Mouse (Mus musculus) heart, embryonic 11.5 days (tissue): ENCODE measurements around the gene Cfap74. TPM values are rescaled to one million over a fixed set of nuclear protein-coding genes. Genes with fewer than 3 reads are reported as not detected.

Source experiments
- ATAC-seq: fragments of 200-750 bp; cut with Nextera tagmentation; replicated peaks from 2 replicates; pipeline ENCODE4 v1.8.0; 2017; ENCODE audit warnings: moderate library complexity; ENCODE audit not compliant: insufficient number of reproducible peaks, low FRiP score, low TSS enrichment
- H3K27ac ChIP-seq: fragments of 300-500 bp; sonication (generic); 2 replicates; pipeline ENCODE4 v1.5.1; 2014; ENCODE audit warnings: mild to moderate bottlenecking, low read depth, low read length
- H3K27me3 ChIP-seq: fragments of 300-500 bp; sonication (generic); 2 replicates; pipeline ENCODE4 v1.6.1; 2014; ENCODE audit warnings: mild to moderate bottlenecking, low read length, mixed read lengths; ENCODE audit not compliant: control insufficient read depth, insufficient read depth
- H3K36me3 ChIP-seq: fragments of 300-500 bp; sonication (generic); 2 replicates; pipeline ENCODE4 v1.6.1; 2014; ENCODE audit warnings: mild to moderate bottlenecking, low read length, moderate library complexity, mixed read lengths; ENCODE audit not compliant: control insufficient read depth, insufficient read depth
- H3K4me1 ChIP-seq: fragments of 300-500 bp; sonication (generic); 2 replicates; pipeline ENCODE4 v1.6.1; 2014; ENCODE audit warnings: low read length; ENCODE audit not compliant: control insufficient read depth, insufficient read depth
- H3K4me2 ChIP-seq: fragments of 300-500 bp; sonication (generic); 2 replicates; pipeline ENCODE4 v1.6.1; 2014; ENCODE audit warnings: mild to moderate bottlenecking, moderate library complexity
- H3K4me3 ChIP-seq: fragments of 300-500 bp; sonication (generic); 2 replicates; pipeline ENCODE4 v1.5.1; 2014; ENCODE audit warnings: low read depth, low read length
- H3K9ac ChIP-seq: fragments of 300-500 bp; sonication (generic); 2 replicates; pipeline ENCODE4 v1.6.1; 2014; ENCODE audit warnings: mild to moderate bottlenecking, low read depth, low read length, moderate library complexity
- H3K9me3 ChIP-seq: fragments of 300-500 bp; sonication (generic); replicated peaks from 2 replicates; pipeline ENCODE4 v1.6.1; 2016; ENCODE audit warnings: low read length; ENCODE audit not compliant: control insufficient read depth
- WGBS: fragments of 180-500 bp; shearing (Covaris S2); extraction: QIAGEN DNeasy Blood & Tissue Kit; methylation state at CpG from one replicate; pipeline ENCODE4 v1.1.7; 2014; ENCODE audit not compliant: insufficient replicate concordance; 5-methylcytosine and 5-hydroxymethylcytosine counted together
- polyA plus RNA-seq: library from polyadenylated mRNA; unstranded; fragments of >200 nt; fragmentation: Nextera tagmentation; extraction: Ambion mirVana; gene quantifications from 2 replicates; pipeline ENCODE4 v1.2.1, GENCODE M21; 2014

Cfap74 gene
- polyA plus RNA-seq, result 1.6 and 1.8 TPM in 2 replicates

- no peak within 1 kb of the TSS; the same call in 1 of the 2 replicates for H3K9ac ChIP-seq
- ATAC-seq, result peak; percentile 81
- peak within 1 kb of the TSS; percentile 69 for H3K4me2 ChIP-seq
- H3K27me3 ChIP-seq, result no peaks in the 10 kb centered on the region
- H3K4me3 ChIP-seq, result peak within 1 kb of the TSS; percentile 41
- under 1% methylated on average over 35 of the region's 35 CpGs for WGBS
- no peaks in the 10 kb centered on the region for H3K36me3 ChIP-seq
- no peak within 1 kb of the TSS for H3K27ac ChIP-seq
- no peaks in the 10 kb centered on the region for H3K9me3 ChIP-seq
- H3K4me1 ChIP-seq, result 0 out of 2 replicates have a peak, but pooled peaks cover 4% of the 10 kb centered on the region
Observed at GRCm38 (mm10) chr4:155409058-155409776, at the start of gene Cfap74. Gene Cfap74, plus strand, starts transcription at chr4:155409190.

- no peak overlapping the region; the same call in 1 of the 2 replicates for H3K4me2 ChIP-seq
- H3K36me3 ChIP-seq, result no peaks in the 10 kb centered on the region
- 30% methylated on average over 12 of the region's 12 CpGs for WGBS
- H3K27ac ChIP-seq, result no peak overlapping the region
- H3K9me3 ChIP-seq, result no peaks in the 10 kb centered on the region
- H3K27me3 ChIP-seq, result peaks cover 42% of the 10 kb centered on the region
- H3K4me3 ChIP-seq, result no peak overlapping the region
- H3K9ac ChIP-seq, result no peak overlapping the region
- ATAC-seq, result no peak
- peaks cover 4% of the 10 kb centered on the region; the same call in 1 of the 2 replicates for H3K4me1 ChIP-seq
Observed at GRCm38 (mm10) chr4:155359560-155360464, 49.2 kb upstream of the Cfap74 start.

- H3K36me3 ChIP-seq, result no peaks in the 10 kb centered on the region
- H3K27me3 ChIP-seq, result peaks cover 42% of the 10 kb centered on the region
- H3K4me2 ChIP-seq, result peak overlapping the region; percentile 61
- H3K27ac ChIP-seq, result 0 out of 2 replicates have a peak overlapping the region, but pooled peaks have one; percentile 10
- WGBS, result under 1% methylated on average over 42 of the region's 42 CpGs
- no peaks in the 10 kb centered on the region for H3K9me3 ChIP-seq
- H3K9ac ChIP-seq, result peak overlapping the region; percentile 46; the same call in 1 of the 2 replicates
- peak overlapping the region; percentile 53 for H3K4me3 ChIP-seq
- 0 out of 2 replicates have a peak, but pooled peaks have one; percentile 8 for ATAC-seq
- peaks cover 4% of the 10 kb centered on the region; the same call in 1 of the 2 replicates for H3K4me1 ChIP-seq
Observed at GRCm38 (mm10) chr4:155360856-155361255, 48.1 kb upstream of the Cfap74 start.

GRCm38 (mm10) chr4:155361303-155361791 lies 47.6 kb upstream of the Cfap74 start, which contains the start of gene Prkcz:
Gene Prkcz, minus strand, starts transcription at chr4:155361361.
- Histone ChIP-seq H3K9me3 (no peaks in the 10 kb centered on the region), H3K27ac (0 out of 2 replicates have a peak within 1 kb of the TSS, but pooled peaks have one; percentile 10), H3K27me3 (peaks cover 45% of the 10 kb centered on the region), H3K4me1 (peaks cover 4% of the 10 kb centered on the region; the same call in 1 of the 2 replicates), H3K4me3 (peak within 1 kb of the TSS; percentile 53), H3K36me3 (no peaks in the 10 kb centered on the region), H3K9ac (peak within 1 kb of the TSS; percentile 46; the same call in 1 of the 2 replicates), H3K4me2 (peak within 1 kb of the TSS; percentile 61)
- WGBS, result under 1% methylated on average over 51 of the region's 51 CpGs
- ATAC-seq, result peak; percentile 87

- Histone ChIP-seq H3K27me3 (peaks cover 52% of the 10 kb centered on the region), H3K27ac (no peak overlapping the region), H3K9me3 (no peaks in the 10 kb centered on the region), H3K4me3 (no peak overlapping the region; the same call in 1 of the 2 replicates), H3K4me2 (no peak overlapping the region; the same call in 1 of the 2 replicates), H3K36me3 (no peaks in the 10 kb centered on the region), H3K4me1 (peaks cover 4% of the 10 kb centered on the region; the same call in 1 of the 2 replicates), H3K9ac (no peak overlapping the region)
- 31% methylated on average over 5 of the region's 5 CpGs for WGBS
- no peak for ATAC-seq
Observed at GRCm38 (mm10) chr4:155362443-155362842, 46.5 kb upstream of the Cfap74 start.

- no peak overlapping the region for H3K4me3 ChIP-seq
- H3K4me1 ChIP-seq, result peaks cover 4% of the 10 kb centered on the region; the same call in 1 of the 2 replicates
- H3K9ac ChIP-seq, result no peak overlapping the region
- no peak for ATAC-seq
- no peaks in the 10 kb centered on the region for H3K9me3 ChIP-seq
- 81% methylated on average over 6 of the region's 6 CpGs for WGBS
- no peak overlapping the region for H3K27ac ChIP-seq
- peaks cover 22% of the 10 kb centered on the region for H3K27me3 ChIP-seq
- H3K36me3 ChIP-seq, result no peaks in the 10 kb centered on the region
- H3K4me2 ChIP-seq, result no peak overlapping the region
Observed at GRCm38 (mm10) chr4:155366784-155367183, 42.2 kb upstream of the Cfap74 start.

GRCm38 (mm10) chr4:155367739-155368138 lies 41.3 kb upstream of the Cfap74 start:
- H3K27ac ChIP-seq, result no peak overlapping the region
- WGBS, result 84% methylated on average over 9 of the region's 9 CpGs
- H3K4me1 ChIP-seq, result no peaks in the 10 kb centered on the region
- peaks cover 15% of the 10 kb centered on the region; the same call in 1 of the 2 replicates for H3K27me3 ChIP-seq
- H3K9me3 ChIP-seq, result no peaks in the 10 kb centered on the region
- H3K4me3 ChIP-seq, result no peak overlapping the region
- no peak overlapping the region for H3K9ac ChIP-seq
- H3K36me3 ChIP-seq, result no peaks in the 10 kb centered on the region
- ATAC-seq, result no peak
- no peak overlapping the region for H3K4me2 ChIP-seq

GRCm38 (mm10) chr4:155368684-155369083 lies 40.3 kb upstream of the Cfap74 start:
- ATAC-seq, result no peak

More at GRCm38 (mm10) chr4:155368684-155369083, 40.3 kb upstream of the Cfap74 start:
- Histone ChIP-seq H3K4me2 (no peak overlapping the region), H3K9ac (no peak overlapping the region), H3K36me3 (no peaks in the 10 kb centered on the region), H3K4me3 (no peak overlapping the region), H3K4me1 (no peaks in the 10 kb centered on the region), H3K27me3 (peaks cover 15% of the 10 kb centered on the region; the same call in 1 of the 2 replicates), H3K27ac (no peak overlapping the region), H3K9me3 (no peaks in the 10 kb centered on the region)
- 13% methylated on average over 12 of the region's 12 CpGs for WGBS
